Mouse (Mus musculus): ENCODE measurements around the gene Samd7. TPM values are rescaled to one million over a fixed set of nuclear protein-coding genes. Genes with fewer than 3 reads are reported as not detected.

Gene Samd7
- polyA plus RNA-seq, 1 experiment from 2014 or later, result not detected

DNA sequence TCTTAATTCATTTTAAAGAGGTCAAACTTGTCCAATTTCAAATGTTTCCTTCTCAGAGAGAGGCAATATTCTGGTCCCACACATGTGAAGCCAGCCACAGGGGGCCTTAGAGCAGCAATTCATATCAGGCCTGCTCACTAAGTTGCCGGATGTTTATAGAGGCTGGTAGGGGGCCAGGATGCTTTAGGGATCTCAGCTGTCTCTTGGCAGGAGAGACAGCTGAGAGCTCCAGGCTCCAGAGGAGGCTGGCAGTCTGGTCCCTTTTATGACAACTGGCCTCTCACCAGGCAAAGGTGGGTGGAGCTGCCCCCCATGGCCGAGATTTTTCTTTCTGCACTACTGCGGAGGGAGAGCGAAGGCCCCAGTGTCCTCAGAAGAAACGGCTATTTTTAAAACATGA is 22.9 kb upstream of the Samd7 start:
- Histone ChIP-seq H3K4me1 (peaks cover 9% of the 10 kb centered on the region), H3K4me3 (no peak overlapping the region), H3K4me2 (no peak overlapping the region), H3K27ac (replicated peaks) (no peak overlapping the region), H3K9me3 (no peaks in the 10 kb centered on the region), H3K36me3 (no peaks in the 10 kb centered on the region), H3K27me3 (replicated peaks) (no peaks in the 10 kb centered on the region), H3K9ac (no peak overlapping the region)
- no peak for ATAC-seq (ENCODE audit: extremely low read depth, insufficient number of reproducible peaks, low FRiP score, low TSS enrichment)
- WGBS, result 32% methylated on average over 5 of the region's 5 CpGs

DNA sequence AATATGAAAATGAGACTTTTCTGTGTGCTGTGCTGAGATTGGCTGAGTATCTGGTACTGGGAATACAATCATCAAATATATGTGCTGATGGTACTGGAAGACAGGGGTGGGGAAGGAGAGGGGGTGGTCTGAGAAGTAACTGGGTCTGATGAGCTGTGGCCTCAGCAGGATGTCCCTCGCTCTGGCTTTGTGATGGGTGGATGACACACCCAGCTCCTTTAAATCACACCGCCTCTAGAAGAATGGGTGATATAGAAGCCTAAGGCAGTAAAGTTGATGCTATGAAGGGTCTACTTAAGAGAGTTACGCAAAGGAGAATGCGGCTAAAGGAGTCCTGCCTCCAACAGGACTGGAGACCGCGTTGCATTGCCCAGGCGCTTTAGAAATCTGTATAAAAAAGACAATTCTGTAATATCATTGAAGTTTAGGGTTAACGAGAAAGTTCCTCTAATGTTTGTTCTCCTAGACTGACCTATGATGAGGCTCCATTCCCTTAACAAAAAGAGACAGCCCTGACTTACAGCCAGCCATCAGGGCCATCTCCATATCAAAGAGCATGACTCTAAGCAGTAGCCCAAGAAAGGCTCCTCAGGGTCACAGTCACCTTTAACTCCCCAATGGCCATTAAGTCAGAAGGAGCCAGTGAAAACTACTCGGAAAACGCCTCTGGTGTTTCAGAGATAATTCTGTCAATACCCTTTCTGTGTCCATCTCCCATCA is 21.8 kb upstream of the Samd7 start:
- H3K4me1 ChIP-seq, result peaks cover 9% of the 10 kb centered on the region
- no peak overlapping the region for H3K27ac ChIP-seq (replicated peaks)
- no peak overlapping the region for H3K9ac ChIP-seq
- H3K4me2 ChIP-seq, result no peak overlapping the region
- no peaks in the 10 kb centered on the region for H3K36me3 ChIP-seq
- no peak for ATAC-seq (ENCODE audit: extremely low read depth, insufficient number of reproducible peaks, low FRiP score, low TSS enrichment)
- WGBS, result 52% methylated on average over 10 of the region's 10 CpGs
- no peak overlapping the region for H3K4me3 ChIP-seq
- no peaks in the 10 kb centered on the region for H3K9me3 ChIP-seq
- H3K27me3 ChIP-seq (replicated peaks), result 0 out of 2 replicates have a peak, but pooled peaks cover 3% of the 10 kb centered on the region

DNA sequence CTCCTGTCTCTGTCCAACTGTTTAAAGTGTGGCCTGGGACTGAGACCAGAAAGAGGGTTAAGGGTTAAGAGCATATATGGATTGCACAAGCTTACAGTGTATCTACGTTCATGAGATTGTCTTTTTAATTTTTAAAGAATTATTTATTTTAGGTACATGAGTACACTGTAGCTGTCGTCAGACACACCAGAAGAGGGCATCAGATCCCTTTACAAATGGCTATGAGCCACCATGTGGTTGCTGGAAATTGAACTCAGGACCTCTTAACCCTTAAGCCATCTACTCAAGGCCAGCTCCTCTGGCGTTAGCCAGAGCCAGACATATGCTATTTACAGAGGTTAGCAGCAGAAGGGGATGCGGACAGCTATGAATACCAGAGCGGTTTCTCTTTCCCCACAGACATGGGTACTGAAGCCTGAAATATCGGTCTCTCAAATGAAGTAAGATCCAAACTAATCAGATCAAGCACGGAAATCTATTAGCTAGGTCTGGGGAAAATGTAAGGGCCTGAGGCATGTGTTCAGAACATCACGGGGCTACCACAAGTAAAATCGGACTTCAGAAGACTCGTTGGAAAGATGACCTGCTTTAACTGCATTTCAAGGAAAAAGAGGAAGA is 21.1 kb upstream of the Samd7 start:
- Histone ChIP-seq H3K9me3 (no peaks in the 10 kb centered on the region), H3K4me3 (no peak overlapping the region), H3K27me3 (replicated peaks) (0 out of 2 replicates have a peak, but pooled peaks cover 3% of the 10 kb centered on the region), H3K4me2 (no peak overlapping the region), H3K36me3 (no peaks in the 10 kb centered on the region), H3K9ac (no peak overlapping the region), H3K4me1 (peaks cover 9% of the 10 kb centered on the region), H3K27ac (replicated peaks) (no peak overlapping the region)
- WGBS, result 63% methylated on average over 10 of the region's 10 CpGs
- ATAC-seq (ENCODE audit: extremely low read depth, insufficient number of reproducible peaks, low FRiP score, low TSS enrichment), result no peak

DNA sequence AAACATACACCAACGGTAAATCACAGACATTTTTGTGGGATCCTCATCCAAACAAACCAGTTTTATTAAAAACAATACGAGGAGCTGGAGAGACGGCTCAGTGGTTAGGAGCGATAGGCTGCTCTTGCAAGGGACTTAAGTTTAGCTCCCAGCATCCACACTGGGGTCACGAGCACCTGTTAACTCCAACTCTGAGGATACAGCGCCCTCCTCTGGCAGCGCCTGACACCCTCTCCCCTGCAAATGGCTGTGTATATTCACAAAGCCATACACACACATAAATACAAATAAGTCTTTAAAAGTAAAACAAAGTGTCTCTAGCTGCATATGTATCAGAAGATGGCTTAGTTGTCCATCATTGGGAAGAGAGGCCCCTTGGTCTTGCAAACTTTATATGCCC is 20.6 kb upstream of the Samd7 start:
- Histone ChIP-seq H3K27me3 (replicated peaks) (0 out of 2 replicates have a peak, but pooled peaks cover 3% of the 10 kb centered on the region), H3K27ac (replicated peaks) (no peak overlapping the region), H3K36me3 (no peaks in the 10 kb centered on the region), H3K9ac (no peak overlapping the region), H3K4me2 (no peak overlapping the region), H3K4me3 (no peak overlapping the region), H3K9me3 (no peaks in the 10 kb centered on the region), H3K4me1 (peaks cover 9% of the 10 kb centered on the region)
- 77% methylated on average over 7 of the region's 7 CpGs for WGBS
- no peak for ATAC-seq (ENCODE audit: extremely low read depth, insufficient number of reproducible peaks, low FRiP score, low TSS enrichment)

DNA sequence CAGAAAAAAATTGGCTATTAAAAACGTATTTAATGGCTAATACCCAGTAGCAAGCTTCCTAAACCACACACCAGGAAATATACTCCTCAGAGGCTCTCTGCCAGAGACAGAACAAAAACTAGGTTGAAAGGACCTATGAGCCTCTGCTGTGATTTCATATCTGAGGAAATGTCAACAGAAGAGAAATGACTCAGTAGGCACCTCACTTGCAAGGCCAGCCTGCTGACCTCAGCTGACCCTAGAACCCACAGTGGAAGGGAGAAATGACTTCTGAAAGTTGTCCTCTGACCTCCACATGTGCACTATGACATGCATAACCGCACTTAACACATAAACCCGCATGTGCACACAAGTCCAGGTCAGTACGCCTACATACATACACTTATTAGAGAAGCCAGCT is 18.9 kb upstream of the Samd7 start:
- H3K36me3 ChIP-seq, result no peaks in the 10 kb centered on the region
- no peak overlapping the region for H3K27ac ChIP-seq (replicated peaks)
- H3K9me3 ChIP-seq, result no peaks in the 10 kb centered on the region
- 0 out of 2 replicates have a peak, but pooled peaks cover 3% of the 10 kb centered on the region for H3K27me3 ChIP-seq (replicated peaks)
- H3K4me2 ChIP-seq, result no peak overlapping the region
- H3K4me3 ChIP-seq, result no peak overlapping the region
- WGBS, result 59% methylated on average over 4 of the region's 4 CpGs
- H3K4me1 ChIP-seq, result peaks cover 9% of the 10 kb centered on the region
- H3K9ac ChIP-seq, result no peak overlapping the region
- ATAC-seq (ENCODE audit: extremely low read depth, insufficient number of reproducible peaks, low FRiP score, low TSS enrichment), result no peak

DNA sequence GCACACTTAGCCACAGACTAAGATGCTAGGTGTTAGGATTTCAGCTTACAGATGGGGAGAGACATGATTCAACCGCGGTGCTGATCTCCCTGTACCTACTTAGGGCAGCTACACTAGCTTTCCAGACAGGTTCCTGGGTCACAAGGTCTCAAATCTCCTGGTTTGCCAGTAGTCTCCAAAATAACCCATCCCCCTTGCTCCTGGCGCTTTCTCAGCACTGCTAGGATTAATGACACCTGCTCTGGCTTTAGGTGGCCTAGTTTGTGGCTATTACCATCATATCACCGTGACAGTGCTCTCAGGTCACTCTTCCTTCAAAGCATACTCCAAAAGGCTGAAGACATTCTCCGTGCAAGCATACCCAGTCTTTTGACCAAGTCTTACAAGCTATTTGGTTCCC is 17.0 kb upstream of the Samd7 start:
- H3K9ac ChIP-seq, result no peak overlapping the region
- WGBS, result 74% methylated on average over 5 of the region's 5 CpGs
- H3K9me3 ChIP-seq, result no peaks in the 10 kb centered on the region
- no peak for ATAC-seq (ENCODE audit: extremely low read depth, insufficient number of reproducible peaks, low FRiP score, low TSS enrichment)
- H3K27ac ChIP-seq (replicated peaks), result no peak overlapping the region
- no peak overlapping the region for H3K4me3 ChIP-seq
- H3K4me2 ChIP-seq, result no peak overlapping the region
- no peaks in the 10 kb centered on the region for H3K36me3 ChIP-seq
- peaks cover 4% of the 10 kb centered on the region; the same call in 1 of the 2 replicates for H3K4me1 ChIP-seq
- H3K27me3 ChIP-seq (replicated peaks), result 0 out of 2 replicates have a peak, but pooled peaks cover 3% of the 10 kb centered on the region

DNA sequence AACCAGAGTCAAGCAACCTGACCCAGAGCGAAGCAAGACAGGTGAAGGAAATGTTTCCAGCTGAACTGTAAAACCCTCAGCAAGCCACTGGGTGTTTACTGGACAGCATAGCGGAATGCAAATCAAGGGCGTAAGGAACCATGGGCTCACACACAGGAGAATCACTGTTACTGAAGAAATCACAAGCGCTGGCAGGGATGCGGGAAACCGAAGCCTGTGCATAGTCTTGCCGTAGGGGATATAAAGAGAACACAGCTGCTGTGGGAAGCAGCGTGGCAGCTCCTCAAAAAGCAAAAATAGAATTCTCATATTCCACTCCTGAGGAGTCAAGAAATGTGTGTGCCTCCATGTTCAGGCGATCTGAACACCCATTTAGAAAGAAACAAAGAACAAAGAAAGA is 9.3 kb upstream of the Samd7 start:
- no peaks in the 10 kb centered on the region for H3K36me3 ChIP-seq
- no peak overlapping the region for H3K4me2 ChIP-seq
- H3K9me3 ChIP-seq, result no peaks in the 10 kb centered on the region
- no peak for ATAC-seq (ENCODE audit: extremely low read depth, insufficient number of reproducible peaks, low FRiP score, low TSS enrichment)
- H3K9ac ChIP-seq, result no peak overlapping the region
- H3K27me3 ChIP-seq (replicated peaks), result no peaks in the 10 kb centered on the region
- H3K4me1 ChIP-seq, result peaks cover 4% of the 10 kb centered on the region; the same call in 1 of the 2 replicates
- H3K4me3 ChIP-seq, result no peak overlapping the region
- 78% methylated on average over 9 of the region's 9 CpGs for WGBS
- no peak overlapping the region for H3K27ac ChIP-seq (replicated peaks)

DNA sequence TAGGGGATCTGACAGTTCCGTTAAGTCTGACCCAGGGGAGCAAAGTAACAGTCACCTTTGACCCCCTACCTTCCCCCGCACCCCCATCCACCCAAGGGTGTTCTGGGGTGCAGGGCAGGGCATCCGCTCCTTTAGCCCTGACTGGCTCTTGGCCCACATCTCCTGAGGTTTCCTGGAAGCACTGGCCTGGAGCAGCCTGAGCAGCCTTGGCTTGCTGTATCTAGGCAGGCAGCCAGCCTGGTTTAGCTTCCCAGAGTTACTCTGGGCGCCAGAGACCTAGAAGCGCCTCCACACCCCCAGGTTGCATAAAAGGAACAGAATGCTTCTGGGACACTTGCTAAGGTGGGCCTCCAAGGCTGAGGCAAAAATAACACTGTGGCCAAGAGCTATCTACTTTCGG is 4.8 kb upstream of the Samd7 start:
- no peak for ATAC-seq (ENCODE audit: extremely low read depth, insufficient number of reproducible peaks, low FRiP score, low TSS enrichment)
- WGBS, result 65% methylated on average over 6 of the region's 6 CpGs

DNA sequence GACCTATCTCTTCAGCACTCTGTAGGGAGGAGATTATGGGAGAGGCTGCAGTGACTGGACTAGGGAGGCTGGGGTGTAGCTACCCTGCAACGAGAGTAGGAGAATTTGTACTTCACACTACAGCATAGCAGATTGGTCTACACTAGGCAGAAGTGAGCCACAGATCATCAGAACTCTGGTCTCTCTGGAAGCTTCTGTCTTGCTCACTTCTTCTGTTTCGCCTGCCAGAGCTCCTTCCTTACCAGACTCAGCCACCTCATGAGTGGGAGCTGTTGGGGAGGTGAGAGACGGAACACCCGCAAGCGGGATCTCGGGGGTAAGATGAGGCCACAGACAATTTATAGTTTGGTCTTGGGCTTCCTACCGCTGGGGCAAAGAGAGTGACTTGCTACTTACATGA is 3.2 kb upstream of the Samd7 start:
- ATAC-seq (ENCODE audit: extremely low read depth, insufficient number of reproducible peaks, low FRiP score, low TSS enrichment), result no peak
- WGBS, result 82% methylated on average over 7 of the region's 7 CpGs
- Histone ChIP-seq H3K4me1 (peaks cover 4% of the 10 kb centered on the region; the same call in 1 of the 2 replicates), H3K4me3 (no peak overlapping the region), H3K9ac (no peak overlapping the region), H3K27me3 (replicated peaks) (no peaks in the 10 kb centered on the region), H3K27ac (replicated peaks) (no peak overlapping the region), H3K36me3 (no peaks in the 10 kb centered on the region), H3K9me3 (peaks cover 5% of the 10 kb centered on the region; the same call in 1 of the 2 replicates), H3K4me2 (no peak overlapping the region)

More for the DNA sequence above, 4.8 kb upstream of the Samd7 start:
- peaks cover 4% of the 10 kb centered on the region; the same call in 1 of the 2 replicates for H3K4me1 ChIP-seq
- H3K9me3 ChIP-seq, result peaks cover 5% of the 10 kb centered on the region; the same call in 1 of the 2 replicates
- H3K27me3 ChIP-seq (replicated peaks), result no peaks in the 10 kb centered on the region
- no peak overlapping the region for H3K4me3 ChIP-seq
- no peak overlapping the region for H3K27ac ChIP-seq (replicated peaks)
- no peak overlapping the region for H3K9ac ChIP-seq
- H3K36me3 ChIP-seq, result no peaks in the 10 kb centered on the region
- H3K4me2 ChIP-seq, result no peak overlapping the region

DNA sequence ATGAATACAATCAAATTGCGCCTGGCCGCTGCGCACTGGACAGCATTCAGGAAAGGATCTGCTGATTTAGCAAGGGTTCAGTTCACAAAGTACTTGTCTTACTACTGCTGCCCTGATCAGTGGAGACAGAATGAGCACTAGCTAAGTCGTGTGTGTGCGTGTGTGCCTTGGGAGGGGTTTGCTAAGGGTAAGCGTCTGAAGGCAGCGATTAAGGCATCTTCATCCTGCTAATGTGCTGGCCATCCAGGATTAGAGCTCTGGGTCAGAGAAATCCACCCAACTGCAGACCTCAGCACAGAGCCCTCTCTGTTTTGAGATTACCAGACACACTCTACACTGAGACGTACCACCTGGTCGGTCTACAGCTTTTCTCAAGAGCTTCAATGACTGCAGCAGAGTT is 2.2 kb downstream of the Samd7 start:
- ATAC-seq (ENCODE audit: extremely low read depth, insufficient number of reproducible peaks, low FRiP score, low TSS enrichment), result no peak
- WGBS, result 75% methylated on average over 9 of the region's 9 CpGs

DNA sequence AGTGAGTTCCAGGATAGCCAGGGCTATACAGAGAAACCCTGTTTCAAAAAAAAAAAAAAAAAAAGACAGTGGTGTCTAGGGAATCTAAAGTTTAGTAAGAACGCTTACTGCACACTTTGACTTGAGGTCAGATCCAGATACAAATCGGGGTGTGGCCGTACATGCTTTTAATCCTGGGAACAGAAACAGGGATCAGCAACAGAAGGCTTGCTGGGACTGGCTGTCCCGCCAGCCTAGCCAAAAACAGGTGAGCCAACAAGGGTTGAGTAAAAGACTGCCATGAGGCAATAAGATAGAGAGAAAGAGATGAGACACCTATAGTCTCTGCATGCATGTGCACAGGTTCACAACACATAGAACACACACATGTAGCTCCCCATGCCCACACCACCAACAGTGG is 8.6 kb downstream of the Samd7 start:
- no peak overlapping the region for H3K27ac ChIP-seq (replicated peaks)
- H3K4me1 ChIP-seq, result no peaks in the 10 kb centered on the region
- no peak overlapping the region for H3K4me3 ChIP-seq
- H3K27me3 ChIP-seq (replicated peaks), result no peaks in the 10 kb centered on the region
- H3K9me3 ChIP-seq, result no peaks in the 10 kb centered on the region
- no peak for ATAC-seq (ENCODE audit: extremely low read depth, insufficient number of reproducible peaks, low FRiP score, low TSS enrichment)
- no peak overlapping the region for H3K4me2 ChIP-seq
- no peak overlapping the region for H3K9ac ChIP-seq
- 89% methylated on average over 4 of the region's 4 CpGs for WGBS
- H3K36me3 ChIP-seq, result no peaks in the 10 kb centered on the region

More for the DNA sequence above, 2.2 kb downstream of the Samd7 start:
- Histone ChIP-seq H3K4me1 (no peaks in the 10 kb centered on the region), H3K9me3 (peaks cover 5% of the 10 kb centered on the region; the same call in 1 of the 2 replicates), H3K4me3 (no peak overlapping the region), H3K27ac (replicated peaks) (no peak overlapping the region), H3K36me3 (no peaks in the 10 kb centered on the region), H3K4me2 (no peak overlapping the region), H3K9ac (no peak overlapping the region), H3K27me3 (replicated peaks) (no peaks in the 10 kb centered on the region)

Data from heart, embryonic 13.5 days (tissue).